Mouse (Mus musculus) intestine, embryonic 15.5 days (tissue): ENCODE measurements around the gene Nfya. TPM values are rescaled to one million over a fixed set of nuclear protein-coding genes. Genes with fewer than 3 reads are reported as not detected.

ENCODE experiments used
- ATAC-seq: fragments of 200-750 bp; cut with Nextera tagmentation; 2 replicates; pipeline ENCODE4 v1.8.0; 2017; ENCODE audit warnings: moderate TSS enrichment, moderate library complexity
- H3K27ac ChIP-seq: fragments of 300-500 bp; sonication (generic); 2 replicates; pipeline ENCODE4 v1.5.1; 2015; ENCODE audit warnings: mild to moderate bottlenecking, inconsistent platforms
- H3K27me3 ChIP-seq: fragments of 300-500 bp; sonication (generic); replicated peaks from 2 replicates; pipeline ENCODE4 v1.6.1; 2015; ENCODE audit warnings: inconsistent platforms
- H3K36me3 ChIP-seq: fragments of 300-500 bp; sonication (generic); 2 replicates; pipeline ENCODE4 v1.6.1; 2015; ENCODE audit warnings: inconsistent platforms
- H3K4me1 ChIP-seq: fragments of 300-500 bp; sonication (generic); replicated peaks from 2 replicates; pipeline ENCODE4 v1.6.1; 2015; ENCODE audit warnings: inconsistent platforms
- H3K4me2 ChIP-seq: fragments of 300-500 bp; sonication (generic); replicated peaks from 2 replicates; pipeline ENCODE4 v1.6.1; 2015; ENCODE audit warnings: mild to moderate bottlenecking, inconsistent platforms
- H3K4me3 ChIP-seq: fragments of 300-500 bp; sonication (generic); replicated peaks from 2 replicates; pipeline ENCODE4 v1.5.1; 2015; ENCODE audit warnings: inconsistent platforms
- H3K9ac ChIP-seq: fragments of 300-500 bp; sonication (generic); 2 replicates; pipeline ENCODE4 v1.6.1; 2015; ENCODE audit warnings: inconsistent platforms
- H3K9me3 ChIP-seq: fragments of 300-500 bp; sonication (generic); 2 replicates; pipeline ENCODE4 v1.6.1; 2016; ENCODE audit warnings: inconsistent platforms
- WGBS: fragments of 180-500 bp; shearing (Covaris S2); methylation state at CpG from one replicate; pipeline ENCODE4 v1.1.7; 2015; 5-methylcytosine and 5-hydroxymethylcytosine counted together
- polyA plus RNA-seq: library from polyadenylated mRNA; unstranded; fragments of >200 nt; fragmentation: Nextera tagmentation; extraction: Ambion mirVana; gene quantifications from 2 replicates; pipeline ENCODE4 v1.2.1, GENCODE M21; 2015

Gene Nfya
- polyA plus RNA-seq, 1 experiment from 2014 or later = 12.5 TPM

DNA sequence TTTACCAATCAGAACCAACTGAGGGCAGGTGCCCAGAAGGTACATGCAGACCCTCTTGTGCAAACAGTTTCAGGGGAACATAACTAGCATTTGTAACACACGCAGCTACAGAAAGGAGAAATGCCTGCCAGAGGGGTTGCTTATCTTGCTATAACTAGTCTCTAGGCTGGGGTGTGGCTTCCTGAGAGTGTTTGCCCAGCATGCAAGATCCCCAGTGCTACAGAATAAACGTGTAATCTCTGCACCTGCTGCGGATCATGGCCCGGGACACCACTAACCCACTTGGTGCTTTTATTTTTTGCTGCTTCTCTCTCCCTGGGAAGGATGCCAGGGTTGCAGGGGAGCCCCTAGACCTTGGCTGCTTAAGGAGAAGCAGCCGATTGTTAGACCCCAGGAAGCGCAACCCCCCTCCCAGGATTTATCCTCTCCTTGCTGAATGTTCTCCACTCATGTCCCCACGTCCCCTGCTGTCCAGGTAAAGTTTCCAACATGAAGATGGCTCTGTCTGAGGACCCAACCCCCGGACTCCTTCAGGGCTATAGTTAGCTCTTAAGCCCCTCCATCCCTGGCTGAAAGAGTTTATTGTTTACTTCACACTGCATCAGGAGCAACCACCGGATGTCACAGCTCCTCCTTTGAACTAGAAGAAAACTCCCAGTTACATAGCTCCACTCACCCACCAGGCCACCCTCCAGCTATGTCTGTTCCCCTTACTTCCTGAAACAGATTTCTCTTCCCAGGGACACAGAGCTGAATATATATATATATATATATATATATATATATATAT, 16.3 kb upstream of the Nfya start:
- no peak overlapping the region for H3K4me3 ChIP-seq
- peak overlapping the region; percentile 68 for H3K27ac ChIP-seq
- 28% methylated on average over 9 of the region's 9 CpGs for WGBS
- no peaks in the 10 kb centered on the region for H3K9me3 ChIP-seq
- no peaks in the 10 kb centered on the region for H3K27me3 ChIP-seq
- peak; percentile 50; the same call in 1 of the 2 replicates for ATAC-seq
- H3K4me2 ChIP-seq = peak overlapping the region; percentile 30; the same call in 1 of the 2 replicates
- peaks cover 32% of the 10 kb centered on the region for H3K4me1 ChIP-seq
- no peak overlapping the region for H3K9ac ChIP-seq
- H3K36me3 ChIP-seq = no peaks in the 10 kb centered on the region

DNA sequence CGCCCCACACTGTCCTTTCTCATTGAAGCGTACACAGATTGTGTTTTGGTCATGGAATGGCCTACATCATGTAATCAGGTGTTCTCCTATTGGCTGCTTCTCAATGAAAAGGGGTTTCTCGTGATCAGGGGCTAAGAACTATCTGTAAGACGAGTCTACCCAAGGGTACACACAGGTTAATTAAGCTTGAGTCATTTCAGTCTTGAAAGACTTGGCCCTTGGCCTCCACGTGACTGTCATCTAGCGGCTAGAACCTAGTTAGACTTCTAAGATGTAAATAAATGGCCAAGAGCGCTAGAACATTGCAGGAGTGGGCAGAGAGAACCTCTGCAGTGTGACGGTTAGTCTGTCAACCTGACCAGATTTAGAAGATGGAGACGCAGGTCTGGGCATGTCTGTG, 14.5 kb upstream of the Nfya start:
- Histone ChIP-seq H3K4me2 (no peak overlapping the region), H3K9ac (no peak overlapping the region), H3K27ac (no peak overlapping the region), H3K9me3 (no peaks in the 10 kb centered on the region), H3K36me3 (no peaks in the 10 kb centered on the region), H3K4me1 (peaks cover 21% of the 10 kb centered on the region), H3K4me3 (no peak overlapping the region), H3K27me3 (no peaks in the 10 kb centered on the region)
- no peak for ATAC-seq
- WGBS = 83% methylated on average over 9 of the region's 9 CpGs

DNA sequence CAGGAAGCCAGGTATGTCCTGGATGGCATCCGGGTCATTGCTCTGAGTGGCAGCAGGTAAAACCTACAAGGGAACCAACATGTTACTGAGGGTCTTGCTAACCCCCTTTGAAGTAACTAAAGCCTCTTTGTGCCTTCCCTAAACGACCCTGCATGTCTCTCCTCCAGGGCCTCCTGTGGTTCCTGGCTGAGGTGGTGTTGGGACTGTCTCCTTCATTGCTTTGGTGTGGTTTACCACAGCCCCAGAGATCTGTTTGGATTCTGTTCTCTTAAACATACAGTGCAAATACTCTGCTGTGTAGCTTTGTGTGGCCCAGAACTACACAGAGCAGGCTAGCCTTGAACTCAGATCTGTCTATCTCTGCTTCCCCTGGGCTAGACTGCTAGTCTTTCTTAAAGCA, 9.9 kb upstream of the Nfya start:
- Histone ChIP-seq H3K4me2 (no peak overlapping the region), H3K36me3 (peaks cover 14% of the 10 kb centered on the region), H3K4me3 (no peak overlapping the region), H3K9me3 (no peaks in the 10 kb centered on the region), H3K27ac (no peak overlapping the region), H3K4me1 (peaks cover 9% of the 10 kb centered on the region; the same call in 1 of the 2 replicates), H3K27me3 (no peaks in the 10 kb centered on the region), H3K9ac (no peak overlapping the region)
- WGBS = 63% methylated on average over 2 of the region's 2 CpGs
- ATAC-seq = no peak

DNA sequence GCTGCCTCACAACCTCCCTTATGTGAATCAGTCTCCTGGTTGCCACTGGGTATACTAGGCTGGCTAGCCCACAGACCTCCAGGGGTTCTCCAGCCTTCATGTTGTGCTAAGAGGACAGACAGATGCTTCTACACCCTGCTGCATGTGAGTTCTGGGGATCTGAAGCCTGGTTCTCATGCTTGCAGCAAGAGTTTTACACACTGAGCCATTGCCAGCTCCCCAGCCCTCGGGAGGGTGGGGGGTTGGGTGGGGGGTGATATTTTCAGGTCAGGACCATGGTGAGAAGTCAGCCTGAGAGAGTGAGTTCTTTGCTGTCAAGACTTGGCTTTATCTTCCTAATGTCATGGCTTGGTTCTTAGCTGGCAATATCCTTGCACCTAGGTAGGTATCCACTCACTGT, 9.1 kb upstream of the Nfya start:
- peak overlapping the region; percentile 45 for H3K4me2 ChIP-seq
- 75% methylated on average over 1 of the region's 1 CpGs for WGBS
- H3K4me1 ChIP-seq = peaks cover 9% of the 10 kb centered on the region; the same call in 1 of the 2 replicates
- H3K36me3 ChIP-seq = peaks cover 19% of the 10 kb centered on the region
- peak; percentile 11 for ATAC-seq
- 0 out of 2 replicates have a peak overlapping the region, but pooled peaks have one; percentile 1 for H3K4me3 ChIP-seq
- H3K27ac ChIP-seq = peak overlapping the region; percentile 70
- H3K27me3 ChIP-seq = no peaks in the 10 kb centered on the region
- H3K9ac ChIP-seq = peak overlapping the region; percentile 1; the same call in 1 of the 2 replicates
- no peaks in the 10 kb centered on the region for H3K9me3 ChIP-seq

DNA sequence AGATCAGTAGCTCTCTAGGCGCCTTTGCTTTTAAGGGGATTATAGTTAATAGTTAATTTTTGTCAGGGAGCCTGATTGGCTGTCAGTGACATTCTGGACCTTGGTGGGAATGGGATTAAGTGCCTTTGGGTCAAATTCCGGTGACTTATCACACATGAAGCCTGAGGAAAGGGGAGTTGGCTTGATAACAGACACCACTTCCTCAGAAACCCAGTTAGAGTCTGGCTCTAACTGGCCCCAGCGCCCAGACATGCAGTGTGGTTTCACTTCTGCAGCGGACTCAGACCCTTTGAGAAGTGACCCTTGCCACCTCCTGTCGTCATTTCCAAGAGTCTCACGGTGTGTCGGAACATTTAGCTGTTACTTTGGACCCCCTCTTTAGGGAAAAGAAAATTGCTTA, 8.5 kb upstream of the Nfya start:
- 49% methylated on average over 7 of the region's 7 CpGs for WGBS
- no peaks in the 10 kb centered on the region for H3K9me3 ChIP-seq
- no peaks in the 10 kb centered on the region for H3K27me3 ChIP-seq
- no peak overlapping the region for H3K9ac ChIP-seq
- ATAC-seq = peak; percentile 92
- H3K27ac ChIP-seq = peak overlapping the region; percentile 70
- peak overlapping the region; percentile 45 for H3K4me2 ChIP-seq
- H3K4me1 ChIP-seq = peaks cover 9% of the 10 kb centered on the region; the same call in 1 of the 2 replicates
- 0 out of 2 replicates have a peak overlapping the region, but pooled peaks have one; percentile 1 for H3K4me3 ChIP-seq
- H3K36me3 ChIP-seq = peaks cover 19% of the 10 kb centered on the region

DNA sequence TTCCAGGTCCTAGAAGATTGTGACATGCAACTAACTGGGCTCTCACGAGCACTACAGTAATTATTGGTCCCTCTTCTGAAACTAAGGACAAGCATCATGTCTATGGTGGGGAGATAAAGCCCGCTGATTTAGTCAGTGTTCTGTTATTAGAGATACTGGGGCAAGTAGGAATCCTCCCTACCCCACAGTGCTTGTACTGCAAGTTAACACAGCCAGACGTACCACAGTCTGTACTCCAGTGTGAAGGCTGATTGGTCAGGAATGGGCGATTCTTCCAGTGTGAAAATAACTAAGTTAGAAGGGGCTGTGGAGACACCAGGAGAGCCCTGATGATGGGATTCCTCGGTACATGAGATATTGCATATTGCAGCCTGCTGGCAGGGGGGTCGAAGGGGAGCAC, 7.8 kb upstream of the Nfya start:
- 82% methylated on average over 6 of the region's 6 CpGs for WGBS
- Histone ChIP-seq H3K9ac (no peak overlapping the region), H3K4me1 (peaks cover 9% of the 10 kb centered on the region; the same call in 1 of the 2 replicates), H3K27me3 (no peaks in the 10 kb centered on the region), H3K4me2 (peak overlapping the region; percentile 20; the same call in 1 of the 2 replicates), H3K36me3 (peaks cover 19% of the 10 kb centered on the region), H3K9me3 (no peaks in the 10 kb centered on the region), H3K4me3 (no peak overlapping the region), H3K27ac (peak overlapping the region; percentile 70)
- no peak; the same call in 1 of the 2 replicates for ATAC-seq

DNA sequence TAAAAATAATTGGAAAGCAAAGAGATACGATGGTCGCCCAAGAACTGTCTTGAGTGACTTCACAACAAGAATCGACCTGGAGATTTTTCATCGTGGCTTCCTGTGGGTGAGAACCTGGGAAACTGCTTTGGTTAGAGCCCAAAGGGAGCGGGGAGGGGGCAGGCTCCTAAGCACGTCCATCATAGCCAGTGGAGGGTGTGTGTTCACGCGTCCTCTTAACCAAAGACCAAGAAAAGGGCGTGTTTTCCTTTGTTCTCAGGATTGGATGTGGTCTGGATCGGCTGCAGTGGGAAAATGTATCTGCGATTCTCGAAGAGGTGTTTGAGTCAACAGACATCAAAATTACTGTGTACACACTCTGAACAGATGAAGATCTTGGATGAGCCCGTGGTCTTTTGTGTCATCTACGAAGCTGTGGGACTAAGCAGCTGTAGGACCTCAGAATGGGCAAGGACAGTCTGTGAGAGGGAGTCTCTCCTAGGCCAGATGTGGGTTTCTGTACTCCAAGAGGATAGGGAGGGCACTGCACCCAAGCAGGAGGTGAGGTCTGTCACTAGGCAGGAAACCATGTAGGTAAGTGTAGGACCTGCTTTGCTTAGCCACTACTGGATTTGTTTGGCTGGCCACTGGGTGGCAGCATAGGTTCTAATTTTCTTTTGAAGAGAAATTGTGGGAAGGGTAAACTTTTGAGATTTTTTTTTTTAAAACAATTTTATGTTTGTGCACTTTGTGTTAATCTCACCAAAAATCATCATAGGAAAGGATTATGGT, 6.9 kb upstream of the Nfya start:
- WGBS = 87% methylated on average over 14 of the region's 14 CpGs

DNA sequence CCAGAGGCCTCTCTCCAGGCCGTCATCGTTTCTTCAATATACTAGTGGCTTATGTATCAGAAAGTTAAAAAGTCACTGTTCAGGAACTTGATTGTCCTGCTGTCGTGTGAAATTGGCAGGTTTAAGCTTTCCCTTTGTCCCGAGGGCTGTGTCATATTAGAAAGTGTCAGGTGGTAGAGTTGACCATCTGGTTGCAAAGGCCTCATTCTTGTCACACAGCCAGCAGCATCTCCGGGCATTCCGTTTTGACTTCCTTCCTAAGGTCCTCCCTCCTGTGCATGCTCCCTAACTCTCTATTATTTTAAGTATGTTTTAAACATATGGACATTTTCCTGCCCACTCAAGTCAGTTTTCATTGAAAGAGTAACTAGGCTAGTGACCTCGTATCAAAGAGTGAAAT, 6.3 kb upstream of the Nfya start:
- no peak overlapping the region for H3K9ac ChIP-seq
- peaks cover 16% of the 10 kb centered on the region; the same call in 1 of the 2 replicates for H3K4me1 ChIP-seq
- H3K27me3 ChIP-seq = no peaks in the 10 kb centered on the region
- no peaks in the 10 kb centered on the region for H3K9me3 ChIP-seq
- ATAC-seq = no peak
- H3K36me3 ChIP-seq = peaks cover 19% of the 10 kb centered on the region
- H3K4me3 ChIP-seq = no peak overlapping the region
- H3K4me2 ChIP-seq = no peak overlapping the region
- WGBS = 79% methylated on average over 7 of the region's 7 CpGs
- H3K27ac ChIP-seq = no peak overlapping the region

More for the DNA sequence above, 6.9 kb upstream of the Nfya start:
- Histone ChIP-seq H3K4me2 (no peak overlapping the region), H3K4me1 (peaks cover 10% of the 10 kb centered on the region; the same call in 1 of the 2 replicates), H3K36me3 (peaks cover 19% of the 10 kb centered on the region), H3K27ac (no peak overlapping the region), H3K4me3 (no peak overlapping the region), H3K9ac (no peak overlapping the region), H3K9me3 (no peaks in the 10 kb centered on the region), H3K27me3 (no peaks in the 10 kb centered on the region)
- ATAC-seq = peak; percentile 62

DNA sequence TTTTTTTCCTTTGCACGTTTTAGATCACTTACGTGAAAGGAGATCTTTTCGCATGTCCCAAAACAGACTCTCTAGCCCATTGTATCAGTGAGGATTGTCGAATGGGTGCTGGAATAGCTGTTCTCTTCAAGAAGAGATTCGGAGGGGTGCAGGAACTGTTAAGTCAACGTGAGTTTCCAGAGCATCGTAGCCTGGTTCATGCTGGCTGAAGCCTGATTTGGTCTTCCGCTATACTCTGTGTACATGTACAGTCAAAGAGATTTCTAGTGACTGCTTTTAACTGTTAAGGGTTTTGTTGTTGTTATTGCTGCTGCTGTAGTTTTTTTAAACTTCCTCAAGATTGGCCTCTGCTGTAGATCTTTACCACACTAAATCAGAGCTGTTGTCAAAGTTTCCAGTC, 1.5 kb upstream of the Nfya start:
- H3K27me3 ChIP-seq = no peaks in the 10 kb centered on the region
- peak overlapping the region; percentile 79 for H3K4me3 ChIP-seq
- H3K9me3 ChIP-seq = no peaks in the 10 kb centered on the region
- ATAC-seq = no peak
- H3K4me2 ChIP-seq = peak overlapping the region; percentile 68
- 31% methylated on average over 8 of the region's 8 CpGs for WGBS
- peaks cover 16% of the 10 kb centered on the region for H3K36me3 ChIP-seq
- peak overlapping the region; percentile 96; the same call in 1 of the 2 replicates for H3K27ac ChIP-seq
- H3K9ac ChIP-seq = peak overlapping the region; percentile 64
- peaks cover 19% of the 10 kb centered on the region for H3K4me1 ChIP-seq

DNA sequence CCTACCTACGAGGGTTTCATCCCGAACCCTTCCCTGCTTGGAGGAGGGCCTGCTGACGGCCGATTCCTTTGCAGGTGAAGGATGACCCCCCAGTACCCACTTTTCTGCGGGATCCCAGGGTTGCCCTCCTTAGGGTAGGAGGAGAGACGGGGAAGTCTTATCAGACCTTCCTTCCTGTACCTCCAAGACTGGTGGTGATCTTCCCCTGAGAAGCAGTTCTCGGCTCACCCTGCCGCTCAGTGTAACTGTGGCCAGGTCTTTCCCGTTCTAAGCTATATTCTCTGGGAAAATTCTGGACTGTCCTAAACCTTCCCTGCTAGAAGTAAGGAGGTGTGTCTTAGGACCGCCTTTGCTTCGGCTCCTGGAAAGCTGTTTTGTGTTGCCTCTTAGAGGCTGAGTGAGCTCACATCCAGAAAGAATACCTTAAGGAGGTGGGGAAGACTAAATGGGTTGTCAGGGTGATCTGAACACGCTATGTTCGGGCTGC, 636 bp upstream of the Nfya start:
- Histone ChIP-seq H3K4me3 (peak overlapping the region; percentile 79), H3K27me3 (no peaks in the 10 kb centered on the region), H3K4me1 (peaks cover 19% of the 10 kb centered on the region), H3K9me3 (no peaks in the 10 kb centered on the region), H3K27ac (peak overlapping the region; percentile 96), H3K36me3 (peaks cover 11% of the 10 kb centered on the region), H3K4me2 (peak overlapping the region; percentile 68), H3K9ac (peak overlapping the region; percentile 64)
- WGBS = 2% methylated on average over 13 of the region's 13 CpGs
- peak; percentile 29 for ATAC-seq

DNA sequence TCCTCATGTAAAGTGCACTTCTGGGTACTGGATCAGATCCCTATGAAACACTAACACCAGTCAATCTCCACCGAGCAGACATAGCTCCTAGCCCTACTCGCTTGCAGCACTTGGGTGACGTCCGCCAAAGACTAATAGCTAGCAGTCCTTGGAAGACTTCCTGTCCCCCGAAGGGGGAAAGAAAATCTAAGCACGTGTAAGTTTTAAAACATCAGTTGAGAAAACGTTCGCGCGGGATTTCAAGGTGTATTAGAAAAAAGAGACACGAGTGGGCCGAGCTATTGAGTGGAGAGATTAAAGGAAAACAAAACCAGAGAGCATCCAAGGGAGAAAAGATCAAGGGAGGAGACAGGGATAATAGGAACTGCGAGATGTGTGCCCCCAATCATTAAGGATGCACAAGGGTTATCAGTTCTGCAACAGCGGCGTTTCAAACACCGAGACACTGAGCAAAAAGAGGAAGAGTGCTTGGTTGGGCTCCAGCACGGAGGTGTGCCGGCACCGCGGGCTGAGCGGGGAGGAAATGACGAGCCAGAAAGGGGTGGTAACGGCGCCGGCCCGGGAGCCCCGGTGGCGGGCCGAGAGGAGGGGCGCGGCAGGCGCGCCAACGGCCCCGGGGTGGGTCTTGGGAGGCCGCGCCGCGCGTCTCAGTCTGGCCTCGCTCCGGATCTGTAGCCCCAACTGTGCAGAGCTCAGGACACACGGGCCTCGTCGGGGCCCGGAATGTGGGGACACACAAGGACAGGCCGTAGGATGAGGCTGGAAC, 997 bp downstream of the Nfya start:
- WGBS = under 1% methylated on average over 47 of the region's 47 CpGs
- peak overlapping the region; percentile 100 for H3K27ac ChIP-seq
- no peaks in the 10 kb centered on the region for H3K9me3 ChIP-seq
- peak; percentile 48 for ATAC-seq
- no peaks in the 10 kb centered on the region for H3K27me3 ChIP-seq
- H3K36me3 ChIP-seq = no peaks in the 10 kb centered on the region
- H3K4me3 ChIP-seq = peak overlapping the region; percentile 79
- peaks cover 19% of the 10 kb centered on the region for H3K4me1 ChIP-seq
- peak overlapping the region; percentile 96 for H3K9ac ChIP-seq
- peak overlapping the region; percentile 77 for H3K4me2 ChIP-seq
